Mouse (Mus musculus) kidney, adult 2 months (tissue): ENCODE measurements around the gene Wdr93. TPM values are rescaled to one million over a fixed set of nuclear protein-coding genes. Genes with fewer than 3 reads are reported as not detected.

Experiments
- DNase-seq: peaks from one replicate; pipeline ENCODE4 v3.0.0; 2021
- H3K27ac ChIP-seq: fragments of 200-500 bp; 2 replicates; pipeline ENCODE4 v1.5.1; 2012; ENCODE audit warnings: low read depth, low read length, control low read depth, inconsistent platforms; ENCODE audit not compliant: insufficient read depth
- H3K27me3 ChIP-seq: fragments of 200-500 bp; replicated peaks from 2 replicates; pipeline ENCODE4 v1.6.1; 2012; ENCODE audit warnings: mild to moderate bottlenecking, moderate library complexity, low read length, inconsistent platforms; ENCODE audit not compliant: control insufficient read depth, insufficient read depth
- H3K36me3 ChIP-seq: fragments of 200-500 bp; 2 replicates; pipeline ENCODE4 v1.6.1; 2012; ENCODE audit warnings: mild to moderate bottlenecking, moderate library complexity, low read length, inconsistent platforms; ENCODE audit not compliant: control insufficient read depth, insufficient read depth
- H3K4me1 ChIP-seq: fragments of 200-500 bp; 2 replicates; pipeline ENCODE4 v1.6.1; 2011; ENCODE audit warnings: low read length; ENCODE audit not compliant: control insufficient read depth, insufficient read depth
- H3K4me3 ChIP-seq: fragments of 200-500 bp; 2 replicates; pipeline ENCODE4 v1.5.1; 2011; ENCODE audit warnings: mild to moderate bottlenecking, low read depth, low read length, control low read depth; ENCODE audit not compliant: insufficient read depth
- CTCF ChIP-seq: fragments of 200-500 bp; conservative IDR thresholded peaks from 2 replicates; pipeline ENCODE4 v1.5.1; 2011; ENCODE audit warnings: low read depth, mild to moderate bottlenecking, control low read depth, low read length, moderate library complexity, mixed read lengths; ENCODE audit not compliant: insufficient read depth, insufficient read length
- POLR2A ChIP-seq: fragments of 200-500 bp; IDR thresholded peaks from one replicate; pipeline ENCODE4 v1.6.1; 2011; ENCODE audit warnings: low read depth, low read length, control low read depth
- WGBS: fragments of 180-500 bp; shearing (Covaris S2); methylation state at CpG from one replicate; pipeline ENCODE4 v1.1.7; 2018; 5-methylcytosine and 5-hydroxymethylcytosine counted together
- polyA plus RNA-seq: library from polyadenylated mRNA; depleted of rRNA; stranded (reverse); fragments of >200 nt; gene quantifications from 2 replicates; pipeline ENCODE4 v1.2.3, GENCODE M21; 2012

Wdr93 gene
- polyA plus RNA-seq, 1 experiment = 1.1 TPM

DNA sequence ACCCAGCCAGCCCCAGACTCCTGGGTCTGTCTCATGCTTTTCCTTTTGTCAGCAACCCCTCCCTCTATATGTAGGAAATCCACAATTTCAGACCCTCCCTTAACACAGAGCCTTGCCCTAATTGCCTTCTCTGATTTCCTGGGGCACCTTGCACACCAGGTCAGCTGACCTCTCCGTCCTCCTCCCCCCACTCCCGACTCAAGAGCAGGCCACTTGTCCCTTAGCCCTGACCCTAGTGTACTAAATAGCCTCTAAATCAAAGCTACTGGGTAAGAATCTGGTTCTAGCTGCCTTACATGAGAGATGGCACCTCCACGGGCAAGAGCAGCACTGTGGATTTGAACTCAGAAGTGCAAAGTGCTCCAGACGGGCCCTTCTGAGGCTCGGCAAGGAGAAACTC, 59.1 kb downstream of the Wdr93 start:
- no peak overlapping the region for H3K27ac ChIP-seq
- DNase-seq = no peak
- H3K36me3 ChIP-seq = no peaks in the 10 kb centered on the region
- H3K27me3 ChIP-seq = no peaks in the 10 kb centered on the region
- H3K4me1 ChIP-seq = peaks cover 6% of the 10 kb centered on the region; the same call in 1 of the 2 replicates
- 75% methylated on average over 5 of the region's 5 CpGs for WGBS
- TF ChIP-seq POLR2A = no peak
- no peak for TF ChIP-seq CTCF
- H3K4me3 ChIP-seq = no peak overlapping the region

DNA sequence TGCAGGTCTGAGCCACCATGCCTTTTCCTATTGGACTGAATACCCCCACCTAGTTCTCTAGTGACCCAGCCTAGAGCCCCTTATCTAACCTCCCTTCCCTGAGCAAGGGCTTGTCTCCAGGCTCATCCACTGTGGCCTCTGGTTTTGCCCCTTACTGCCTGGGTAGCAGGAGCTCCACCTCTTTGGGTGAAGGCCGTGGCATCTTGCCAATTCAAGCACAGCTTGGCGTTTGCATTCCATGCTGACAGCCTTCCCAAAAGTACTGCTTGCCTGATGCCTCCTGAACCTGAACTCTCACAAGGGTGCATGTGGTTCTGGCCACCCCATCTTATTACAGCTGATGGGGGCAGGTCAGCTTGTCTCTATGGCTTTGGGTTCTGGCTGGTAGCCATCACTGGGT, 60.9 kb downstream of the Wdr93 start:
- H3K4me1 ChIP-seq = peaks cover 6% of the 10 kb centered on the region; the same call in 1 of the 2 replicates
- WGBS = 18% methylated on average over 2 of the region's 2 CpGs
- no peak overlapping the region for H3K27ac ChIP-seq
- no peak for TF ChIP-seq CTCF
- no peak for TF ChIP-seq POLR2A
- peak; percentile 38 for DNase-seq
- H3K27me3 ChIP-seq = no peaks in the 10 kb centered on the region
- no peaks in the 10 kb centered on the region for H3K36me3 ChIP-seq
- no peak overlapping the region for H3K4me3 ChIP-seq

DNA sequence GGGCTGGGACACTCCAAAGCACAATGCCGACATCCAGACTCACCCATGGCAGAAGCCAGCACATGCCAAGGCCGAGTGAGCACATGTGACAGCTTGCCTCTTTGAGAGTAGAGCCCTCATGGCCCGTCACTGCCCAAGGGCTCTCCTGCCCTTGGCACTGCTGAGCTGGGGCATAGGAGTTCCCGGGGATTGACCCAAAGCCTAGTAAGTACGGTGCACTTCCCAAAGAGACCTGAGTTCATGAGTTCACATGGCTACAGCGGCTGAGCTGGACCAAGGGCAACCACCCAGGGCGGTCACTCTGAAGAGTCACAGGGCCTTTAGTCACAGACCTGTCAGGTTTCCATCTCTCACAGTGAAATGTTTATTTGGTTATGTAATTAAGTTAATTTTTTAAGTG, 65.6 kb downstream of the Wdr93 start:
- peaks cover 6% of the 10 kb centered on the region; the same call in 1 of the 2 replicates for H3K4me1 ChIP-seq
- no peak for DNase-seq
- TF ChIP-seq POLR2A (no peak), CTCF (no peak)
- no peak overlapping the region for H3K27ac ChIP-seq
- H3K27me3 ChIP-seq = no peaks in the 10 kb centered on the region
- 66% methylated on average over 7 of the region's 7 CpGs for WGBS
- no peak overlapping the region for H3K4me3 ChIP-seq
- H3K36me3 ChIP-seq = no peaks in the 10 kb centered on the region

DNA sequence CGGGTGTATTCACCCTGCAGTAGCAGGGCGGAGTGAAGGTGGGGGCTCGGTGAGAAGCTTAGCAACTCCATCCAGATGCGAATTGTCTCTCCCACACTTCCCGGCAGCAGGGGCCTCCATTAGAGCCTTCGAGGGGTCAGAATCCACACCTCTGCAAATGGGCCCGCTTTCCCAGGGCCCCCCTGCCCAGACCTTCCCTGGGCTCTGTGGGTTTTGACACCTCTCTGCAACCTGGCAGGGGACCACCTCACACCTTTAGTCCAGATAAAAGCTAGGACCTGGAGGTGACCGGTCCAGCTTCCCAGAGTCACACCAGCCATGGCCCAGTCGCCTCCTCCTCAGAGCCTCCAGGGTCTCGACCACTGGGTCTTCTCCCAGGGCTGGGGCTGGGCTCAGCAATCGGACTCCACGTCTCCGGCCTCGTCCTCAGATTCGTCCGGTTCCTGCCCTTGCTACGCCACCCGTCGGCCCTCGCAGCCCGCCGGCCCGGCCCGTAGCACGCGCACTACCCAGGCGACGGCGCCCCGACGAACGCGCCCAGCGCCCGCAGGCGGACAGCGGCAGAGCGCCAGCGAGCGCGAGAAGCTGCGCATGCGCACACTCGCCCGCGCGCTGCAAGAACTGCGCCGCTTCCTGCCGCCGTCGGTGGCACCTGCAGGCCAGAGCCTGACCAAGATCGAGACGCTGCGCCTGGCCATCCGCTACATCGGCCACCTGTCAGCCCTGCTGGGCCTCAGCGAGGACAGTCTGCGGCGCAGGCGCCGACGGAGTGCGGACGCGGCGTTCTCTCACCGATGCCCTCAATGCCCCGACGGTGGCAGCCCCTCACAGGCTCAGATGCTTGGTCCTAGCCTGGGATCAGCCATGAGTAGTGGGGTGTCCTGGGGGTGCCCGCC, 67.9 kb downstream of the Wdr93 start, which contains the start of gene Mesp2:
Mesp2 (plus strand) TSS at position 117 of the 896 bp plus-strand sequence.
- Histone ChIP-seq H3K4me3 (peak within 1 kb of the TSS; percentile 15; the same call in 1 of the 2 replicates), H3K27ac (no peak within 1 kb of the TSS), H3K4me1 (no peaks in the 10 kb centered on the region), H3K36me3 (no peaks in the 10 kb centered on the region), H3K27me3 (no peaks in the 10 kb centered on the region)
- 13% methylated on average over 71 of the region's 71 CpGs for WGBS
- TF ChIP-seq CTCF (no peak), POLR2A (no peak)
- DNase-seq = peak; percentile 78

DNA sequence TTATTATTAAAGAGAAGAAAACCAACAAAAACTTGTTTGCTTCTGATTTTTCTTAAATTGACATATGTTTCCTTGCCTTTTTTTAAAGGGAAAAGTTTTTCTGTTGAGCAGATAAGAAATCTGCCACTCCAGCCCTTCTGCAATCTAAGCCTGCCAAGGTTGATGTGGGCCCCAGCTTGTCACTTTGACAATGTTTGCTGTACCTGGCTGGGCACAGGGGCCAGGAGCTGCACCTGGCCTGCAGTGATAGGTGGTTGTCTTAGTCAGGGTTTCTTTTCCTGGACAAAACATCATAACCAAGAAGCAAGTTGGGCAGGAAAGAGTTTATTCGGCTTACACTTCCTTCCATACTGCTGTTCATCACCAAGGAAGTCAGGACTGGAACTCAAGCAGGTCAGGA, 70.4 kb downstream of the Wdr93 start:
- DNase-seq = no peak
- Histone ChIP-seq H3K4me1 (no peaks in the 10 kb centered on the region), H3K4me3 (no peak overlapping the region), H3K36me3 (no peaks in the 10 kb centered on the region), H3K27ac (no peak overlapping the region), H3K27me3 (no peaks in the 10 kb centered on the region)
- no peak for TF ChIP-seq POLR2A
- no peak for TF ChIP-seq CTCF
- 68% methylated on average over 1 of the region's 1 CpGs for WGBS

DNA sequence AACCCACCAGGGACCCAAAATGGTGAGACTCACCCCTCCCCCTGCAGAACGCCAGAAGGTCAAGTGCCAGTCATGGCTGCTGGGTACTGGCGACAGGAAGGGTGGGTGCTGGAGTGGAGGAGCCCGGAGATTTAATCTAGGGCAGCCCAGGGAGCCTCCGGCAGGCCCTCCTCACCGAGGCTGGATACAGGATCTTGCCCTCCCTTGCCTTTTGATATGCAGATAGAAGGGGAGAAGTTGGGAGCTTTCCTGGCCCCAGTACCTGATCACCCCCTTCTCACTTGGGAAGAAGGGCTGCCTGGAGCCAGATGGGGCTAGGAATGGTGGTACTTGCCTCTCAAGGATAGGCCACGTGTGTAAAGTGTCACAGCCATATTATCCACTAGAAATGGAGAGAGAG, 75.4 kb downstream of the Wdr93 start:
- 37% methylated on average over 6 of the region's 6 CpGs for WGBS
- Histone ChIP-seq H3K27me3 (no peaks in the 10 kb centered on the region), H3K36me3 (no peaks in the 10 kb centered on the region), H3K4me1 (no peaks in the 10 kb centered on the region), H3K27ac (no peak overlapping the region), H3K4me3 (no peak overlapping the region)
- DNase-seq = no peak
- TF ChIP-seq POLR2A (no peak), CTCF (no peak)

DNA sequence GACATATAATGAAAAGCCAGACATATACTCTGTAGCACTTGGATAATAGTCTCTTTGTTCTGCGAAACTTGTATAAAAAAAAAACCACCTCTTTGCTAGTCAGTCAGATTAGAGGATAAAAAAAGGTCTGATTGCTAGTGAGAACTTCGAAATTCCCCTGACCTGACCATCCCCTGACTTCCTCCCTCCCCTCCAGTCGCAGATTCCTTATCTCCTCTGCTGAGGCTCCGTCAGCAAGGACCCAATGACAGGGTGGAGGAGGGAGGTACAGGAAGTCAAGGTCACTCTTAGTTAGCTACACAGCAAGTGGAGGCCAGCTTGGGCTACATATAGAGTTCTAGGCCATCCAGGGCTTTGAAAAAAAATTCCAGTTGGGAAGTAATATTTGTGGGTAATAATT, 76.6 kb downstream of the Wdr93 start:
- no peak overlapping the region for H3K4me3 ChIP-seq
- no peaks in the 10 kb centered on the region for H3K4me1 ChIP-seq
- 51% methylated on average over 4 of the region's 4 CpGs for WGBS
- no peak overlapping the region for H3K27ac ChIP-seq
- H3K36me3 ChIP-seq = no peaks in the 10 kb centered on the region
- no peak for TF ChIP-seq CTCF
- TF ChIP-seq POLR2A = no peak
- H3K27me3 ChIP-seq = no peaks in the 10 kb centered on the region
- DNase-seq = no peak
